Mouse (Mus musculus) midbrain, embryonic 16.5 days (tissue): ENCODE results near the gene Per3. TPM values are rescaled to one million over a fixed set of nuclear protein-coding genes. Genes with fewer than 3 reads are reported as not detected.

Experiments used
- ATAC-seq: fragments of 200-750 bp; cut with Nextera tagmentation; 2 replicates; pipeline ENCODE4 v1.8.0; 2017; ENCODE audit warnings: moderate TSS enrichment
- H3K27ac ChIP-seq: fragments of 300-500 bp; sonication (generic); 2 replicates; pipeline ENCODE4 v1.5.1; 2014; ENCODE audit warnings: mild to moderate bottlenecking, low read length, mixed read lengths
- H3K27me3 ChIP-seq: fragments of 300-500 bp; sonication (generic); 2 replicates; pipeline ENCODE4 v1.6.1; 2014; ENCODE audit warnings: low read depth, low read length, mixed read lengths; ENCODE audit not compliant: control insufficient read depth, insufficient read depth
- H3K36me3 ChIP-seq: fragments of 300-500 bp; sonication (generic); 2 replicates; pipeline ENCODE4 v1.6.1; 2014; ENCODE audit warnings: mild to moderate bottlenecking, low read length, moderate library complexity, mixed read lengths; ENCODE audit not compliant: control insufficient read depth, insufficient read depth
- H3K4me1 ChIP-seq: fragments of 300-500 bp; sonication (generic); 2 replicates; pipeline ENCODE4 v1.6.1; 2014; ENCODE audit warnings: mild to moderate bottlenecking, low read length, mixed read lengths; ENCODE audit not compliant: control insufficient read depth, insufficient read depth
- H3K4me2 ChIP-seq: fragments of 300-500 bp; sonication (generic); 2 replicates; pipeline ENCODE4 v1.6.1; 2014; ENCODE audit warnings: mild to moderate bottlenecking, low read length, mixed read lengths
- H3K4me3 ChIP-seq: fragments of 300-500 bp; sonication (generic); 2 replicates; pipeline ENCODE4 v1.5.1; 2014; ENCODE audit warnings: low read depth, mild to moderate bottlenecking, low read length, moderate library complexity, mixed read lengths
- H3K9ac ChIP-seq: fragments of 300-500 bp; sonication (generic); 2 replicates; pipeline ENCODE4 v1.6.1; 2014; ENCODE audit warnings: low read depth, low read length, mixed read lengths
- H3K9me3 ChIP-seq: fragments of 300-500 bp; sonication (generic); replicated peaks from 2 replicates; pipeline ENCODE4 v1.6.1; 2014; ENCODE audit warnings: mild to moderate bottlenecking, low read length, mixed read lengths; ENCODE audit not compliant: control insufficient read depth, poor library complexity, severe bottlenecking
- WGBS: fragments of 180-500 bp; shearing (Covaris S2); extraction: QIAGEN DNeasy Blood & Tissue Kit; methylation state at CpG from one replicate; pipeline ENCODE4 v1.1.7; 2014; 5-methylcytosine and 5-hydroxymethylcytosine counted together
- polyA plus RNA-seq: library from polyadenylated mRNA; unstranded; fragments of >200 nt; fragmentation: Nextera tagmentation; extraction: Ambion mirVana; gene quantifications from 2 replicates; pipeline ENCODE4 v1.2.1, GENCODE M21; 2015

The Per3 gene
- polyA plus RNA-seq, 1 experiment from 2014 or later, result 3.7 TPM

- Histone ChIP-seq H3K4me2 (no peak overlapping the region), H3K9me3 (no peaks in the 10 kb centered on the region), H3K9ac (no peak overlapping the region), H3K36me3 (peaks cover 58% of the 10 kb centered on the region), H3K4me3 (no peak overlapping the region), H3K27me3 (no peaks in the 10 kb centered on the region), H3K4me1 (no peaks in the 10 kb centered on the region), H3K27ac (no peak overlapping the region)
- ATAC-seq, result no peak
- WGBS, result 92% methylated on average over 7 of the region's 7 CpGs
Measured at GRCm38 (mm10) chr4:151070962-151071361, 26.5 kb upstream of the Per3 start.

- Histone ChIP-seq H3K27me3 (no peaks in the 10 kb centered on the region), H3K4me2 (no peak overlapping the region), H3K9me3 (no peaks in the 10 kb centered on the region), H3K4me3 (no peak overlapping the region), H3K9ac (no peak overlapping the region), H3K36me3 (peaks cover 36% of the 10 kb centered on the region), H3K4me1 (no peaks in the 10 kb centered on the region), H3K27ac (no peak overlapping the region)
- ATAC-seq, result no peak
- 76% methylated on average over 4 of the region's 4 CpGs for WGBS
Measured at GRCm38 (mm10) chr4:151068751-151069150, 24.3 kb upstream of the Per3 start.

GRCm38 (mm10) chr4:151059566-151059965 is 15.1 kb upstream of the Per3 start:
- H3K36me3 ChIP-seq, result peaks cover 4% of the 10 kb centered on the region

GRCm38 (mm10) chr4:151058634-151059033 is 14.2 kb upstream of the Per3 start:
- WGBS, result 83% methylated on average over 4 of the region's 4 CpGs
- H3K36me3 ChIP-seq, result peaks cover 11% of the 10 kb centered on the region
- peak overlapping the region; percentile 74; the same call in 1 of the 2 replicates for H3K4me2 ChIP-seq
- H3K9me3 ChIP-seq, result no peaks in the 10 kb centered on the region
- peaks cover 18% of the 10 kb centered on the region for H3K4me1 ChIP-seq
- H3K9ac ChIP-seq, result 0 out of 2 replicates have a peak overlapping the region, but pooled peaks have one; percentile 95
- no peaks in the 10 kb centered on the region for H3K27me3 ChIP-seq
- peak overlapping the region; percentile 95 for H3K27ac ChIP-seq
- H3K4me3 ChIP-seq, result no peak overlapping the region
- no peak for ATAC-seq

More at GRCm38 (mm10) chr4:151059566-151059965, 15.1 kb upstream of the Per3 start:
- Histone ChIP-seq H3K9ac (no peak overlapping the region), H3K27me3 (no peaks in the 10 kb centered on the region), H3K4me2 (no peak overlapping the region), H3K4me3 (no peak overlapping the region), H3K27ac (no peak overlapping the region), H3K9me3 (no peaks in the 10 kb centered on the region), H3K4me1 (peaks cover 18% of the 10 kb centered on the region)
- WGBS, result 89% methylated on average over 4 of the region's 4 CpGs
- no peak for ATAC-seq

- H3K4me3 ChIP-seq, result peak within 1 kb of the TSS; percentile 92
- no peaks in the 10 kb centered on the region for H3K27me3 ChIP-seq
- H3K4me1 ChIP-seq, result peaks cover 18% of the 10 kb centered on the region
- H3K27ac ChIP-seq, result peak within 1 kb of the TSS; percentile 95
- WGBS, result under 1% methylated on average over 106 of the region's 114 CpGs
- peak within 1 kb of the TSS; percentile 95 for H3K9ac ChIP-seq
- H3K36me3 ChIP-seq, result peaks cover 15% of the 10 kb centered on the region
- peak within 1 kb of the TSS; percentile 74 for H3K4me2 ChIP-seq
- peak; percentile 99 for ATAC-seq
- H3K9me3 ChIP-seq, result no peaks in the 10 kb centered on the region
Measured at GRCm38 (mm10) chr4:151057347-151058321, 13.2 kb upstream of the Per3 start, which contains the start of gene Vamp3. Gene Vamp3, minus strand, starts transcription at chr4:151057963.

GRCm38 (mm10) chr4:151051162-151051561 is 6.7 kb upstream of the Per3 start:
- no peak overlapping the region for H3K4me3 ChIP-seq
- no peak for ATAC-seq
- 88% methylated on average over 1 of the region's 1 CpGs for WGBS
- no peak overlapping the region for H3K4me2 ChIP-seq
- no peaks in the 10 kb centered on the region for H3K27me3 ChIP-seq
- no peak overlapping the region for H3K27ac ChIP-seq
- peaks cover 25% of the 10 kb centered on the region for H3K36me3 ChIP-seq
- H3K4me1 ChIP-seq, result peaks cover 7% of the 10 kb centered on the region
- no peaks in the 10 kb centered on the region for H3K9me3 ChIP-seq
- H3K9ac ChIP-seq, result no peak overlapping the region

- peaks cover 5% of the 10 kb centered on the region for H3K4me1 ChIP-seq
- no peak overlapping the region for H3K9ac ChIP-seq
- H3K27me3 ChIP-seq, result no peaks in the 10 kb centered on the region
- peaks cover 14% of the 10 kb centered on the region for H3K36me3 ChIP-seq
- no peak overlapping the region for H3K4me2 ChIP-seq
- H3K9me3 ChIP-seq, result no peaks in the 10 kb centered on the region
- no peak for ATAC-seq
- no peak overlapping the region for H3K27ac ChIP-seq
- no peak overlapping the region for H3K4me3 ChIP-seq
- 96% methylated on average over 3 of the region's 3 CpGs for WGBS
Measured at GRCm38 (mm10) chr4:151046524-151046923, 2.1 kb upstream of the Per3 start.

GRCm38 (mm10) chr4:151044944-151045570 is 592 bp upstream of the Per3 start:
- peak overlapping the region; percentile 99 for H3K4me2 ChIP-seq
- H3K36me3 ChIP-seq, result peaks cover 13% of the 10 kb centered on the region
- peak overlapping the region; percentile 62; the same call in 1 of the 2 replicates for H3K9ac ChIP-seq
- H3K9me3 ChIP-seq, result no peaks in the 10 kb centered on the region
- no peak overlapping the region for H3K27ac ChIP-seq
- H3K4me1 ChIP-seq, result peaks cover 5% of the 10 kb centered on the region
- peak overlapping the region; percentile 68 for H3K4me3 ChIP-seq
- WGBS, result 5% methylated on average over 21 of the region's 21 CpGs
- H3K27me3 ChIP-seq, result no peaks in the 10 kb centered on the region
- ATAC-seq, result peak; percentile 18; the same call in 1 of the 2 replicates
